Mouse (Mus musculus) MEL (cell line): ENCODE measurements around the gene Sowahb. TPM values are rescaled to one million over a fixed set of nuclear protein-coding genes. Genes with fewer than 3 reads are reported as not detected.

Source experiments
- DNase-seq: peaks from one replicate; pipeline ENCODE4 v3.0.0; 2011; ENCODE audit warnings: low read depth, low spot score
- H3K27ac ChIP-seq: 2 replicates; pipeline ENCODE4 v1.5.1; 2012; ENCODE audit warnings: low read depth, mild to moderate bottlenecking, control low read depth, low read length, moderate library complexity; ENCODE audit not compliant: control insufficient read depth
- H3K27me3 ChIP-seq, 2 experiments: fragments of 150-350 bp in 1 of 2; sonication (generic) in 1 of 2; 2 replicates each; pipeline ENCODE4 v1.6.1; 2012; ENCODE audit warnings: low read length in 2 of 2, mild to moderate bottlenecking in 2 of 2, improper control_type of control experiment in 1 of 2, moderate library complexity in 1 of 2; ENCODE audit not compliant: insufficient read depth in 2 of 2, control insufficient read depth in 1 of 2
- H3K36me3 ChIP-seq, 2 experiments: 2 replicates each; pipeline ENCODE4 v1.6.1; 2012 to 2014; ENCODE audit warnings: low read length in 2 of 2, improper control_type of control experiment in 1 of 2, inconsistent platforms in 1 of 2, mild to moderate bottlenecking in 1 of 2; ENCODE audit not compliant: insufficient read depth in 2 of 2, control insufficient read depth in 1 of 2
- H3K4me1 ChIP-seq, 2 experiments: fragments of 150-350 bp in 1 of 2; sonication (generic) in 1 of 2; 2 replicates each; pipeline ENCODE4 v1.6.1; 2012; ENCODE audit warnings: low read length in 2 of 2, improper control_type of control experiment in 1 of 2, mild to moderate bottlenecking in 1 of 2; ENCODE audit not compliant: insufficient read depth in 2 of 2, control insufficient read depth in 1 of 2
- H3K4me3 ChIP-seq, 2 experiments: fragments of 150-350 bp in 1 of 2; sonication (generic) in 1 of 2; 2 replicates each; pipeline ENCODE4 v1.5.1; 2012; ENCODE audit warnings: low read depth in 2 of 2, low read length in 2 of 2, mild to moderate bottlenecking in 2 of 2, moderate library complexity in 2 of 2, control low read depth in 1 of 2, improper control_type of control experiment in 1 of 2; ENCODE audit not compliant: control insufficient read depth in 1 of 2, insufficient read depth in 1 of 2
- H3K79me2 ChIP-seq: 2 replicates; pipeline ENCODE4 v1.6.1; 2012; ENCODE audit warnings: mild to moderate bottlenecking, low read length, moderate library complexity; ENCODE audit not compliant: control insufficient read depth, poor library complexity, insufficient read depth
- H3K9ac ChIP-seq: 2 replicates; pipeline ENCODE4 v1.6.1; 2012; ENCODE audit warnings: low read depth, mild to moderate bottlenecking, control low read depth, low read length, moderate library complexity; ENCODE audit not compliant: control insufficient read depth, poor library complexity, severe bottlenecking
- H3K9me3 ChIP-seq: fragments of 150-350 bp; sonication (generic); replicated peaks from 2 replicates; pipeline ENCODE4 v1.6.1; 2012; ENCODE audit warnings: mild to moderate bottlenecking, low read length, improper control_type of control experiment, moderate library complexity; ENCODE audit not compliant: insufficient read depth
- CHD1 ChIP-seq: IDR thresholded peaks from 2 replicates; pipeline ENCODE4 v1.6.1; 2012; ENCODE audit warnings: low read depth, mild to moderate bottlenecking, inconsistent platforms, low read length, improper control_type of control experiment
- E2F4 ChIP-seq: IDR thresholded peaks from 2 replicates; pipeline ENCODE4 v1.6.1; 2011; ENCODE audit warnings: low read depth, low read length, improper control_type of control experiment, borderline replicate concordance
- ETS1 ChIP-seq: IDR thresholded peaks from 2 replicates; pipeline ENCODE4 v1.6.1; 2012; ENCODE audit warnings: low read depth, mild to moderate bottlenecking, inconsistent platforms, low read length, improper control_type of control experiment, moderate library complexity
- GATA1 ChIP-seq: IDR thresholded peaks from 2 replicates; pipeline ENCODE4 v1.6.1; 2011; ENCODE audit warnings: low read depth, low read length, improper control_type of control experiment
- HCFC1 ChIP-seq: IDR thresholded peaks from 2 replicates; pipeline ENCODE4 v1.6.1; 2012; ENCODE audit warnings: low read depth, mild to moderate bottlenecking, inconsistent platforms, low read length, improper control_type of control experiment, moderate library complexity
- JUND ChIP-seq: IDR thresholded peaks from 2 replicates; pipeline ENCODE4 v1.6.1; 2011; ENCODE audit warnings: low read depth, mild to moderate bottlenecking, improper control_type of control experiment, low read length
- KAT2A ChIP-seq: conservative IDR thresholded peaks from 2 replicates; pipeline ENCODE4 v1.6.1; 2012; ENCODE audit warnings: low read depth, low read length, improper control_type of control experiment, inconsistent platforms
- MAFK ChIP-seq: IDR thresholded peaks from 2 replicates; pipeline ENCODE4 v1.6.1; 2011; ENCODE audit warnings: low read depth, mild to moderate bottlenecking, low read length, improper control_type of control experiment, borderline replicate concordance
- MAZ ChIP-seq: IDR thresholded peaks from 2 replicates; pipeline ENCODE4 v1.6.1; 2012; ENCODE audit warnings: low read depth, mild to moderate bottlenecking, inconsistent platforms, low read length, improper control_type of control experiment
- MXI1 ChIP-seq: IDR thresholded peaks from 2 replicates; pipeline ENCODE4 v1.6.1; 2011; ENCODE audit warnings: mild to moderate bottlenecking, low read depth, low read length, improper control_type of control experiment
- NELFE ChIP-seq: IDR thresholded peaks from 2 replicates; pipeline ENCODE4 v1.6.1; 2011; ENCODE audit warnings: low read depth, low read length, improper control_type of control experiment
- POLR2A ChIP-seq, 2 experiments: IDR thresholded peaks; 2 replicates each; pipeline ENCODE4 v1.6.1; 2011 to 2012; ENCODE audit warnings: low read length in 2 of 2, mild to moderate bottlenecking in 2 of 2, control low read depth in 1 of 2, improper control_type of control experiment in 1 of 2, low read depth in 1 of 2, moderate library complexity in 1 of 2; ENCODE audit not compliant: control insufficient read depth in 1 of 2, insufficient read depth in 1 of 2, poor library complexity in 1 of 2
- POLR2AphosphoS5 ChIP-seq: IDR thresholded peaks from 2 replicates; pipeline ENCODE4 v1.6.1; 2012; ENCODE audit warnings: low read depth, borderline replicate concordance, mild to moderate bottlenecking, inconsistent platforms, low read length, moderate library complexity, mixed read lengths
- RCOR1 ChIP-seq: IDR thresholded peaks from 2 replicates; pipeline ENCODE4 v1.6.1; 2012; ENCODE audit warnings: low read depth, mild to moderate bottlenecking, inconsistent platforms, low read length, improper control_type of control experiment
- SIN3A ChIP-seq: IDR thresholded peaks from 2 replicates; pipeline ENCODE4 v1.6.1; 2012; ENCODE audit warnings: low read length, improper control_type of control experiment, inconsistent platforms
- SMC3 ChIP-seq: IDR thresholded peaks from 2 replicates; pipeline ENCODE4 v1.6.1; 2011; ENCODE audit warnings: low read depth, low read length, improper control_type of control experiment
- TCF12 ChIP-seq: IDR thresholded peaks from 2 replicates; pipeline ENCODE4 v1.6.1; 2014; ENCODE audit warnings: low read depth, mild to moderate bottlenecking, inconsistent platforms, low read length, improper control_type of control experiment, moderate library complexity
- UBTF ChIP-seq: IDR thresholded peaks from 2 replicates; pipeline ENCODE4 v1.6.1; 2012; ENCODE audit warnings: low read depth, mild to moderate bottlenecking, inconsistent platforms, low read length, improper control_type of control experiment, moderate library complexity, borderline replicate concordance; ENCODE audit not compliant: insufficient read depth
- USF1 ChIP-seq: IDR thresholded peaks from 2 replicates; pipeline ENCODE4 v1.6.1; 2014; ENCODE audit warnings: low read depth, mild to moderate bottlenecking, inconsistent platforms, low read length, improper control_type of control experiment, moderate library complexity
- ZKSCAN1 ChIP-seq: IDR thresholded peaks from 2 replicates; pipeline ENCODE4 v1.6.1; 2012; ENCODE audit warnings: low read depth, mild to moderate bottlenecking, inconsistent platforms, low read length, improper control_type of control experiment, moderate library complexity
- ZMIZ1 ChIP-seq: IDR thresholded peaks from 2 replicates; pipeline ENCODE4 v1.6.1; 2012; ENCODE audit warnings: low read depth, mild to moderate bottlenecking, inconsistent platforms, low read length, improper control_type of control experiment, moderate library complexity
- ZNF384 ChIP-seq: IDR thresholded peaks from 2 replicates; pipeline ENCODE4 v1.6.1; 2012; ENCODE audit warnings: low read depth, mild to moderate bottlenecking, inconsistent platforms, low read length, improper control_type of control experiment
- polyA plus RNA-seq, 2 experiments: library from polyadenylated mRNA; stranded (reverse) in 1 of 2; unstranded in 1 of 2; fragments of >175 nt in 1 of 2; fragments of >200 nt in 1 of 2; gene quantifications; 2 replicates each; pipeline versions ENCODE4 v1.2.1 to v1.2.4; 2012; ENCODE audit warnings: low replicate concordance in 2 of 2, low read depth in 1 of 2; ENCODE audit not compliant: insufficient read length in 2 of 2, insufficient read depth in 1 of 2, missing spikeins in 1 of 2
- total RNA-seq: library from RNA; depleted of rRNA; stranded (reverse); fragments of 300-350 nt; gene quantifications from 2 replicates; pipeline ENCODE4 v1.2.3, GENCODE M21; 2012

Sowahb gene
- total and polyA plus RNA-seq, 3 experiments, result not detected

DNA sequence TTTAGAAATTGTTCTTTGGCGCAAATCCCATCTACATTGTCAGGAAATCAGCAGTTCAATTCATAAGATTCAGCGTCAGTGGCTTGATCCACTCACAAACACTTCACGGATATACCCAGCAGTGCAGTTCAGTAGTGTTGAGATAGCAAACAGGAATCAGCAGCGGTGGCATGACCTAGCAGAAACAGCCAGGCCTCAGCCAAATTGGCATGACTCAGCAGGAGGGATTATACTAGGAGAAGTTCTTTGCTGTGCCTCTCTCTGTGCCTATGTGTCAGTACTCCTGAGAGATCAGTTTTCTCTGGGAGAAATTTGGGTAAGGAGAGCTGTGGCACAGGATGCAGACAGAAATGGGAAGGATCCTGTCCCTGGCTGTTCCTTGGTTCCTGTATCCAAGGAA lies 16.0 kb upstream of the Sowahb start (continued):
- TF ChIP-seq JUND (no peak), POLR2AphosphoS5 (no peak), MAFK (peak; percentile 91), RCOR1 (no peak), GATA1 (peak; percentile 39; the same call in 1 of the 2 replicates), HCFC1 (no peak), CHD1 (no peak), ZNF384 (no peak), SIN3A (peak; percentile 52)

DNA sequence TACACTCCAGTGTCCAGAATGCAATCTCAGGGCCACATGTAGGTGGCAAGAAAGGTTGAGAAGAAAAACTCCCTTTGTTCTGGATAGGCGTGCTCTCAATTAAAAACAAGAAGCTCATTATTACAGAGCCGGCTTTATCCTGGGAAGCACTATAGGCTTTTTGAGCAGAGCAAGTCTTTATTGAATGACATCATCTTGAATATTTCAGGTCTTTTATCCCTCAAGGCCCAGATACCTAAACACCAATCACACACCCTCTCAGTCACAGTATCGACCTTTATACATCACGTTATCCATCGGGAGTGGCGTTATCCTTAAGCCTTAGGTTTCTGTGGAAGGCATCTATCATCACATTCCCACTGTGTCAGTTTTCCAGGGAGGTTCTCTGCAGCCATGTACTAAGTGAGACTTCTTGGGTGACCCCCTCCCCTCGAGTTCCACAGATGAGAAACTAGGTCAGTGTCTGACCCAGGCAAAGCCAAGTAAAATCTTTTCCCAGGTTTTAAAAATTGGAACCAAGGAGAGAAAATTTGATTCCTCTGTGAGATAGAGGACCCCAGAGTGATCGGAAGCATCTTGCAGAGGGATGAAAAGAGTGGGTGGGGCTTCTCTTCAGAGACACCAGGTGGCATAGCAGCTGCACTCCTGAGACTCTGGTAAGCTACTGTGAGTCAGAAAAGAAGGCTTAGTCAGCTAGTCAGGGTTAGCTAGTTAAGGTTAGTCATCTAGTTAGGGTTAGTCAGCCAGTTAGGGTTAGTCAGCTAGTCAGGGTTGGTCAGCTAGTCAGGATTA lies 9.0 kb upstream of the Sowahb start:
- no peak overlapping the region for H3K27ac ChIP-seq
- no peak overlapping the region for H3K9ac ChIP-seq
- H3K36me3 ChIP-seq, result no peaks in the 10 kb centered on the region
- H3K79me2 ChIP-seq, result no peaks in the 10 kb centered on the region
- no peaks in the 10 kb centered on the region for H3K9me3 ChIP-seq
- H3K4me3 ChIP-seq, result no peak overlapping the region
- H3K4me1 ChIP-seq, result no peaks in the 10 kb centered on the region
- no peak for TF ChIP-seq POLR2AphosphoS5
- TF ChIP-seq JUND, result no peak
- no peak for TF ChIP-seq SMC3
- no peak for TF ChIP-seq MXI1
- TF ChIP-seq ZMIZ1, result no peak
- TF ChIP-seq USF1, result no peak
- TF ChIP-seq E2F4, result no peak
- TF ChIP-seq SIN3A, result no peak
- TF ChIP-seq KAT2A, result no peak
- no peak for TF ChIP-seq ETS1
- TF ChIP-seq ZKSCAN1, result no peak
- no peak for TF ChIP-seq RCOR1
- no peak for TF ChIP-seq NELFE
- TF ChIP-seq POLR2A (IDR thresholded peaks at IDR 0.05; ENCODE audit: control insufficient read depth in 1 of 2, insufficient read depth in 1 of 2, low read depth in 1 of 2, low read length in 2 of 2, poor library complexity in 1 of 2), result no peak
- TF ChIP-seq TCF12, result no peak
- no peak for TF ChIP-seq CHD1
- no peak for TF ChIP-seq ZNF384
- no peak for TF ChIP-seq HCFC1
- TF ChIP-seq UBTF, result no peak
- TF ChIP-seq MAZ, result no peak
- TF ChIP-seq, all 39 proteins: peak for 0
- H3K27me3 ChIP-seq, result no peaks in the 10 kb centered on the region; a peak in 1 of 4 replicates
- no peak for DNase-seq
